Mouse (Mus musculus): ENCODE results near the gene Bpifc.

The Bpifc gene

GRCm38 (mm10) chr10:85953401-85953800 lies 58.3 kb downstream of the Bpifc start:
- DNase-seq (ENCODE audit: low spot score in 2 of 2), result no peak

DNA sequence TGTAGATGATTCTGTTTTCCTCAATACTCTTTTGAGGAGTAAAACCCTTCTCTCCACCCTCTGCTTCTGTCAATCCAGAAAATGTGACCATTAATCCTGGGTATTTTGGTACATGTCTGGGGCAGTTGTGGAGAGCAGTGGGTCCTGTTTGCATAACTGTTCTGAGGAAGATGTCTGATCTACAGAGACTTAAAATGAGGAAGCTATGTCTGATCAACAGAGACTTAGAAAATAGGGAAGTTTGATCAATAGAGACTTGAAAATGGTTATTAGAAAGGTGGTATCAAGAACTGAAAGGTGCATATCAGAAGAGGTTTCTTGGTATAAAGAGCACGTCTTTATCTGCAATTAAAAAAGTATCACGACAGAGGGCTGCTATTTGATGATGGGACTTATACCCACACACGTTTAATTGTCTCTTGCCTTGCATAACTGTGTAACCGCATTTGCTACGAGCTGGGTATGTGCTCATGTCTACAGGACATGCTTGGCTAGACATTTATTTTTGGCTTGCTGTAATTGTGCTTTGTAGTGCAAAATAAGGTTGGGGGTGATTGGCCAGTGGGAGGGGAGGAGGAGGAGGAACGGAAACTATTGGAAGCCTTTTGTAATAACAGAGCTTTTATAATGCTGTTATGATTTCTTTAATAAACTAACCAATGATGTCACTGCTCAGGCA lies 59.8 kb downstream of the Bpifc start:
- no peak for DNase-seq (ENCODE audit: low spot score in 2 of 2)

DNA sequence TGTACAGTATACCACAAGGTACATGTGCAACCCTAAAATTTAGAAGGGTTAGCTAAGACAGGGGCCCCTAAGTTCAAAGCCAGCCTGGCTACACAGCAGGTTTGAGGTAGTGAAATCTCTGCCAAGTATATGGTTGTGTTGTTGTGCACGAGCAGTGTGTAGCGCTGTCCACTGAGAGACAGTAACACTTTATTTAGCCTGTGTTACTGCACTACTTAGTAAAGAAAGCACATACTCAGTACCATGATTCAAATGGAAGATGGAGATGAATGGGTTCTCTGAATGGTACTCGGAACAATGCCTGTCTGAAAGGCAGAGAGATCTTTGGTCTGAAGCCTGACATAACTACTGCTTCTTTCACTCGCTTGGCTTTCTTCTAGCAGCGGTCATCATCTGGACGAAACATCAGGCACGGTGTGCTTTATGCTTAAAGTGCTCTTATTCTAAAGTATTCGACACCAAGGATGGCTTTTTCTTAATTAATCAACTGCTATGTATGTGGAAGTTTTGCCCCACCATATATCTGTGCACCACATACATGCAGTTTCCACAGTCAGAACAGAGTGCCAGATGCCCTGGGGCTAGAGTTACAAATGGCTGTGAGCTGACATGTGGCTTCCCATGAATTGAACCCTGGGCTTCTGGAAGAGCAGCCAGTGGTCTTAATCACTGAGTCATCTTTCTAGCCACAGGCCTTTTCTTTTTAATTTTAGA lies 63.1 kb downstream of the Bpifc start:
- DNase-seq (ENCODE audit: low spot score in 2 of 2), result no peak

- no peak for DNase-seq (ENCODE audit: low spot score in 2 of 2)
These were observed 75.3 kb downstream of the Bpifc start for GRCm38 (mm10) chr10:85936280-85936965.

DNA sequence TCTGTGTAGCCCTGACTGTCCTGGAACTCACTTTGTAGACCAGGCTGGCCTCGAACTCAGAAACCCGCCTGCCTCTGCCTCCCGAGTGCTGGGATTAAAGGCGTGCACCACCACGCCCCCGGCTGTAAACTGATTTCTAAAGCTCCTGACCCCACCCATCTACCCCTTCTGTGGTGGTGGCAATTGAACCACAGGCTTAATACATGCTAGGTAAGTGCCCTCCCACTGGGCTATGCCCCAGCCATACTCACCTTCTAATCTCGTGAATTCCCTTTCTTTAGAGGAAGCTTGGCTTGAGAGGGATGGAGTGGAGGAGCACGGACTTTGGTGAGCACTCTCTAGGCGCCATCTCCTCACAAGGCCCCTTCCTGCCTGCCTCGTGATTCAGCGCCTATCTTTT lies 81.7 kb downstream of the Bpifc start:
- no peak for DNase-seq (ENCODE audit: low spot score in 2 of 2)

DNA sequence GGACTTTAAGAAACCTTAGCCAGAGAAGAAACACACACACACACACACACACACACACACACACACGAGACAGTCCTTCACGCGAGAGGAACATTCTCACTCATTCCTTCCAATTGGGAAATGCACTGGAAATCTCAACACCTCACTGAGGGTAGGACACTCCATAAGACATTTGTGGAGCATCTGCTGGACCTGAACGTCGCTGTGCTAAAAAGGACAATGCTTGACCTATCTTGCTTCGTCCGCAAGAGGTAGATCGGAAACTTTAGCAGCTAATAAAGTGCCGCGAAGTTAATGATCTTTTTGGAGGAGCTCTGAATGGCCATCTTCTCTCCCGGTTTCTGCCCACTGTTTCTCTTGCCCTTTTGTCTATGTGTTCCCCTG lies 82.5 kb downstream of the Bpifc start:
- DNase-seq (ENCODE audit: low spot score in 2 of 2), result no peak

- peak; percentile 33 to 66 for DNase-seq (ENCODE audit: low spot score in 2 of 2)
These were observed 83.0 kb downstream of the Bpifc start for GRCm38 (mm10) chr10:85928499-85929207.

- no peak for DNase-seq (ENCODE audit: low spot score in 2 of 2)
These were observed 83.8 kb downstream of the Bpifc start, which contains the start of gene Ascl4 for GRCm38 (mm10) chr10:85927676-85928445. Gene Ascl4, plus strand, starts transcription at chr10:85927681.

- peak; percentile 83 to 97 for DNase-seq (ENCODE audit: low spot score in 2 of 2)
These were observed 95.0 kb downstream of the Bpifc start, which contains the start of gene Prdm4 for GRCm38 (mm10) chr10:85916498-85917309. Gene Prdm4, minus strand, starts transcription at chr10:85917142.
